Mouse (Mus musculus): ENCODE results near the gene Tgtp1. TPM values are rescaled to one million over a fixed set of nuclear protein-coding genes. Genes with fewer than 3 reads are reported as not detected.

The Tgtp1 gene
- polyA plus RNA-seq (2015; fragmentation: Illumina TruSeq; extraction: RNeasy Lipid Tissue Mini Kit (QIAGEN cat#74804); ENCODE audit: insufficient read depth, low replicate concordance) = 38.6 TPM

DNA sequence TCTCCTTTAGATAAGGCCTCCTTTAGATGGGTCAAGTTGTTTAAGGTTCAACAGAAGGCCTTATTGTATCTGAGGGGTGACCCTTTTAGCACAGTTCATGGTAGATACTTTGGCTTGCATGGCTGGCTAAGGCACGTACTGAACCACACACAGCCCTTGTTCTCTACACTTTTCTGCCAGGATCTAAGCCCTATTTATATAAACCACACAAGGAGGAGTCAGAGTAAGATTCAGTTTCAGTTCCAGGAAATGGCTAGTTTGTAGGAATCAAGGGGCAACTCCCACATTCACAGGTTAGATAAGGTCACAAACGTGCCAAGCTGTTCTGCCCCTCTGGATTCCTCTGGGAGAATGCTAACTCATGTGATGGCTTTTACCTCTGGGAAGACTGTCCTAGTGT is at the start of gene Tgtp1:
Gene Tgtp1 (minus strand): TSS at position 155 of the 400 bp plus-strand sequence.

DNA sequence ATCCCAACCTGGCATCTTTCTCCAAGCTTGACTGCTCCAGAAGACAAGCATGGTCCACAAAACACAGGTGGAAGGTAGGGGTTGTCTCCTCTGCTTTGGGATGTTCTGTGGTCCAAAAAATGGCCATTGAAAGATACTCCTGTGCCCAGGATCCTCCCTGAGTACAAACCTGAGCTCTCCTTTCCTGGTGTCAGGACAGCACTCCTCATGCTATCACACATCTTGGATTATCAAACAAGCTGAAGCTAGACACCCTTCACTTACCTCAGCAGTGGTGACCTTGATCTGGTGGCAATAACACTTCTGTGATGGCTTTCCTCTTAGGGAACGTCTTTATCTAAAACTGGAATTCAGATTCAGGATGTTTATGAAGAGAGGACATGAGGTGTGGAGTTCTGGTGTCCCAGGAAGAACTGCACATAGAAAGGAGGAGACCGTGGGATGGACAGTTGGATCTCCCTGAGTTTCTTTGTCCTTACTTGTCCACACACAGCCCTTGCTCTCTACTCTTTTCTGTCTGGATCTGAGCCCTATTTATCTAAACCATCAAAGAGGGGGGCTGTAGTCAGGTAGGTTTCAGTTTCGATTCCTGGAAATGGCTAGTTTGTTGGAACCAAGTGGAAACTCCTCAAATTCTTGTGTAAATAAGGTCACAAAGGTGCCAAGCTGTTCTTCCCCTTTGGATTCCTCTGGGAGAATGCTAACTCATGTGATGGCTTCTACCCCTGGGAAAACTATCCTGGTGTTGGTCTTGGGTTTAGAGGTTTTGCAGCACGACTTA is 2.0 kb downstream of the Tgtp1 start, which contains the start of gene Gm12185:
Gene Gm12185 (minus strand): TSS at position 487 of the 781 bp plus-strand sequence.

DNA sequence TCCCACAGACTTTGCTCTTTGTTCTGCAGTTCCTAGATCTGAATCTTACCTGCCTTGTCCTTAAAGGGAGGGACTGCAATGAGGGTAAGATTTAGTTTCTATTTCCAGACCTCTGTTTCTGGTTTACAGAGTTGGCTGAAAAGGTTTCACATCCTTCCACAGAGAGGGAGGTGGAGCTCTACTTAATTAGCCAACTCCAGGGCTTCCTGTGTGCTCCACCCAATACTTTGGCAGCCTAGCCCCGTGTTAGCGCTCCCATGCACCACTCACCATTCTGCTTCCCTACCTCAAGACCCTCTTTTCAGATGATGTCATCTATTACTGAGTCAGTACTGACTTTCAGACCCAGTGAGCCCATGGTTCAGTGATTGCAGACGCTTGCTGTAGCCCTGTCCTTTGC is 14.7 kb downstream of the Tgtp1 start, which contains the start of gene 9930111J21Rik1:
Gene 9930111J21Rik1 (minus strand): TSS at position 148 of the 400 bp plus-strand sequence.

DNA sequence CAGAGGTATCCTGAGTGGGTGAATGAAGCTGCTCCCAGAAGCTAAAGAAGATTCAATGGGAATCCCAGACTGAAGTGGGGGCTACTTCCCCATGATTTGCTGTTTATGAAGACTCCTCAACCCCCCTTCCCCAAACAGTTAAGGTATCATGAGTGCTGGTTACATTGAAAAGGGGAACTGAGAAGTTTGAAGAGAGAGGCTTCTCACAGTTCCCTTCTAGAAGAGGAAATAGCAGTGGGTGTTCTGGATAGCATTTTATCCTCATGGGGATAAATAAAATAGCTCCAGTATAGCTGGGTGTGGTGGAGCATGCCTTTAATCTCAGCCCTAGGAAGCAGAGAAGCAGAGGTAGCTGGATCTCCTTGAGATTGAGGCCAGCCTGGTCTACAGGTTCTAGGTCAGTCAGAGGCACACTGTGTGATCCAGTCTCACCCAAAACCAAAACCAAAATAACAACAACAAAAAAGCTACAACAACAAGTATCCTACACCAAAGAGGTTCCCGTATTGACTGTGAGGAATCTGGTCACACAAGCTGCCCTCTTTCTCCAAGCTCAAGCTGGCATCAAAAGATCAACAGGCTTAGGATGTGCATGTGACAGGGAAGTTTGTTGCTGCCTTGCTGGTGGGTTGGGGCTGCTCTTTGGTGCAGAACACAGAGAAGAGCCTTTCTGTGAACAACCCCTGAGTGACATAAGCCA is 15.6 kb downstream of the Tgtp1 start, which contains the start of gene Olfr56:
Gene Olfr56 (plus strand): TSS at position 650 of the 700 bp plus-strand sequence.

DNA sequence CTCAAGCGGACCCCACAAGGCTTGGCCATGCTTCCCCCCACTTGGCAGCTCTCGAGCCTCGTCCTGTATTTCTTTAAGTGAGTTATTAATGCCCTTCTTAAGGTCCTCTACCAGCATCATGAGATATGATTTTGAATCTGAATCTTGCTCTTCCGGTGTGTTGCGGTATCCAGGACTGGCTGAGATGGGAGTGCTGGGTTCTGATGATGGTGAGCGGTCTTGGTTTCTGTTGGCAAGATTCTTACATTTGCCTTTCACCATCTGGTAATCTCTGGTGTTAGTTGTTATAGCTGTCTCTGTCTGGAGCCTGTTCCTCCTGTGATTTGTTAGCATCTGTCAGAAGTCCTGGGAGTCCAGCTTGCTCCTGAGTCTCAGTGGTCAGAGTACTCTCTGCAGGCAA is 47.9 kb downstream of the Tgtp1 start, which contains the start of gene Psme2b:
Gene Psme2b (minus strand): TSS at position 101 of the 400 bp plus-strand sequence.

Other genes with a start within 250 kb of the Tgtp1 start
- 1,423 TPM for gene Rack1, start 193.8 kb downstream of the Tgtp1 start, polyA plus RNA-seq (2015; fragmentation: Illumina TruSeq; extraction: RNeasy Lipid Tissue Mini Kit (QIAGEN cat#74804); ENCODE audit: insufficient read depth, low replicate concordance)
- gene Trim41, start 176.8 kb downstream of the Tgtp1 start, polyA plus RNA-seq (2015; fragmentation: Illumina TruSeq; extraction: RNeasy Lipid Tissue Mini Kit (QIAGEN cat#74804); ENCODE audit: insufficient read depth, low replicate concordance) = 21.0 TPM
- 95.2 TPM for gene Trim7, start 168.0 kb downstream of the Tgtp1 start, polyA plus RNA-seq (2015; fragmentation: Illumina TruSeq; extraction: RNeasy Lipid Tissue Mini Kit (QIAGEN cat#74804); ENCODE audit: insufficient read depth, low replicate concordance)
- gene Gm12184, start 167.5 kb downstream of the Tgtp1 start, polyA plus RNA-seq (2015; fragmentation: Illumina TruSeq; extraction: RNeasy Lipid Tissue Mini Kit (QIAGEN cat#74804); ENCODE audit: insufficient read depth, low replicate concordance) = 4.8 TPM
- gene Irgm1, start 122.5 kb downstream of the Tgtp1 start, polyA plus RNA-seq (2015; fragmentation: Illumina TruSeq; extraction: RNeasy Lipid Tissue Mini Kit (QIAGEN cat#74804); ENCODE audit: insufficient read depth, low replicate concordance) = 119 TPM
- gene Gm5431, start 92.0 kb downstream of the Tgtp1 start, polyA plus RNA-seq (2015; fragmentation: Illumina TruSeq; extraction: RNeasy Lipid Tissue Mini Kit (QIAGEN cat#74804); ENCODE audit: insufficient read depth, low replicate concordance) = 7.3 TPM
- gene Psme2b, start 48.0 kb downstream of the Tgtp1 start, polyA plus RNA-seq (2015; fragmentation: Illumina TruSeq; extraction: RNeasy Lipid Tissue Mini Kit (QIAGEN cat#74804); ENCODE audit: insufficient read depth, low replicate concordance) = 66.3 TPM
- gene Olfr56, start 15.3 kb downstream of the Tgtp1 start, polyA plus RNA-seq (2015; fragmentation: Illumina TruSeq; extraction: RNeasy Lipid Tissue Mini Kit (QIAGEN cat#74804); ENCODE audit: insufficient read depth, low replicate concordance) = 1.4 TPM
- 82.8 TPM for gene 9930111J21Rik1, start 14.8 kb downstream of the Tgtp1 start, polyA plus RNA-seq (2015; fragmentation: Illumina TruSeq; extraction: RNeasy Lipid Tissue Mini Kit (QIAGEN cat#74804); ENCODE audit: insufficient read depth, low replicate concordance)
- 5.8 TPM for gene Gm12185, start 1.9 kb downstream of the Tgtp1 start, polyA plus RNA-seq (2015; fragmentation: Illumina TruSeq; extraction: RNeasy Lipid Tissue Mini Kit (QIAGEN cat#74804); ENCODE audit: insufficient read depth, low replicate concordance)
- 201 TPM for gene 9930111J21Rik2, start 57.1 kb upstream of the Tgtp1 start, polyA plus RNA-seq (2015; fragmentation: Illumina TruSeq; extraction: RNeasy Lipid Tissue Mini Kit (QIAGEN cat#74804); ENCODE audit: insufficient read depth, low replicate concordance)
- 120 TPM for gene Tgtp2, start 70.0 kb upstream of the Tgtp1 start, polyA plus RNA-seq (2015; fragmentation: Illumina TruSeq; extraction: RNeasy Lipid Tissue Mini Kit (QIAGEN cat#74804); ENCODE audit: insufficient read depth, low replicate concordance)
- gene Ifi47, start 82.4 kb upstream of the Tgtp1 start, polyA plus RNA-seq (2015; fragmentation: Illumina TruSeq; extraction: RNeasy Lipid Tissue Mini Kit (QIAGEN cat#74804); ENCODE audit: insufficient read depth, low replicate concordance) = 157 TPM
- 0.17 TPM for gene Olfr1396, start 120.7 kb upstream of the Tgtp1 start, polyA plus RNA-seq (2015; fragmentation: Illumina TruSeq; extraction: RNeasy Lipid Tissue Mini Kit (QIAGEN cat#74804); ENCODE audit: insufficient read depth, low replicate concordance)
- gene Olfr1395, start 148.1 kb upstream of the Tgtp1 start, polyA plus RNA-seq (2015; fragmentation: Illumina TruSeq; extraction: RNeasy Lipid Tissue Mini Kit (QIAGEN cat#74804); ENCODE audit: insufficient read depth, low replicate concordance) = not detected
- not detected for gene Olfr1394, start 160.2 kb upstream of the Tgtp1 start, polyA plus RNA-seq (2015; fragmentation: Illumina TruSeq; extraction: RNeasy Lipid Tissue Mini Kit (QIAGEN cat#74804); ENCODE audit: insufficient read depth, low replicate concordance)
- gene Btnl9, start 193.0 kb upstream of the Tgtp1 start, polyA plus RNA-seq (2015; fragmentation: Illumina TruSeq; extraction: RNeasy Lipid Tissue Mini Kit (QIAGEN cat#74804); ENCODE audit: insufficient read depth, low replicate concordance) = 7.4 TPM
- gene Zfp62, start 209.1 kb upstream of the Tgtp1 start, polyA plus RNA-seq (2015; fragmentation: Illumina TruSeq; extraction: RNeasy Lipid Tissue Mini Kit (QIAGEN cat#74804); ENCODE audit: insufficient read depth, low replicate concordance) = 103 TPM

Measured in spleen, adult 10 weeks (tissue).